Mouse (Mus musculus) cerebellum, adult 9-10 months (tissue): ENCODE results near the gene AW209491.

Experiments used
- DNase-seq: peaks from one replicate; pipeline ENCODE4 v3.0.0; 2022

Gene AW209491

GRCm38 (mm10) chr13:14629726-14630641, at the start of gene AW209491:
Gene AW209491 (plus strand): TSS chr13:14630154.
- DNase-seq = peak; percentile 96

- DNase-seq = no peak
Observed at GRCm38 (mm10) chr13:14580392-14580791, 49.6 kb upstream of the AW209491 start.

- no peak for DNase-seq
Observed at GRCm38 (mm10) chr13:14602744-14603143, 27.2 kb upstream of the AW209491 start.

GRCm38 (mm10) chr13:14607616-14608015, 22.3 kb upstream of the AW209491 start:
- no peak for DNase-seq

- peak; percentile 50 for DNase-seq
Observed at GRCm38 (mm10) chr13:14612463-14612862, 17.5 kb upstream of the AW209491 start.

GRCm38 (mm10) chr13:14612926-14613529, 16.9 kb upstream of the AW209491 start, which contains the start of the genes Mrpl32 and Psma2:
Gene Mrpl32 (minus strand): TSS chr13:14613165.
Gene Psma2 (plus strand): TSS chr13:14613240.
- peak; percentile 98 for DNase-seq

- no peak for DNase-seq
Observed at GRCm38 (mm10) chr13:14613553-14613952, 16.4 kb upstream of the AW209491 start.

GRCm38 (mm10) chr13:14618724-14619123, 11.2 kb upstream of the AW209491 start:
- DNase-seq = peak; percentile 79

- DNase-seq = no peak
Observed at GRCm38 (mm10) chr13:14639998-14640397, 10.0 kb downstream of the AW209491 start.

- no peak for DNase-seq
Observed at GRCm38 (mm10) chr13:14649301-14649700, 19.3 kb downstream of the AW209491 start.

GRCm38 (mm10) chr13:14667107-14667506, 37.2 kb downstream of the AW209491 start:
- DNase-seq = no peak

- peak; percentile 9 for DNase-seq
Observed at GRCm38 (mm10) chr13:14670342-14670741, 40.4 kb downstream of the AW209491 start.
